Mouse (Mus musculus) right cerebral cortex, postnatal 36 days (tissue): ENCODE data around the gene Rrp36.

Experiments
- DNase-seq, 2 experiments: peaks; one replicate each; pipeline ENCODE4 v3.0.0; 2022; ENCODE audit warnings: low spot score in 2 of 2, mixed read lengths in 1 of 2

The Rrp36 gene

DNA sequence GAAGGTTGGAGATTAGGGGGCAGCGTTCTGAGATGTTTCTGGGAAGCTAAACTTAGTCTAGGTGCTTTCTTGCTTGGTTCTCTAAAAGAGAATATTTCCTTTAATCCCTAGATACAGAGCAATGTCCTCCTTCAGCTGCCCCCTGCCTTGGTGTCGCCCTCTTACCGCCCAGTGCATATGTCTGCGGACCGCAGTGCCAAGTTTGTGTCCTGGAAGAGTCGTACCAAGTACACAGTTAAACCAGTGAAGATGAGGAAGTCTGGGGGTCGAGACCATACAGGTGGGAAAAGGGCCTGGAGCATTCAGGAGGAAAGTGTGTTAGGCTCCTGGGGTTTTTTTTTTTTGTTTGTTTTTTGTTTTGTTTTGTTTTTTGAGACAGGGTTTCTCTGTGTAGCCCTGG, 26.9 kb downstream of the Rrp36 start:
- no peak for DNase-seq

DNA sequence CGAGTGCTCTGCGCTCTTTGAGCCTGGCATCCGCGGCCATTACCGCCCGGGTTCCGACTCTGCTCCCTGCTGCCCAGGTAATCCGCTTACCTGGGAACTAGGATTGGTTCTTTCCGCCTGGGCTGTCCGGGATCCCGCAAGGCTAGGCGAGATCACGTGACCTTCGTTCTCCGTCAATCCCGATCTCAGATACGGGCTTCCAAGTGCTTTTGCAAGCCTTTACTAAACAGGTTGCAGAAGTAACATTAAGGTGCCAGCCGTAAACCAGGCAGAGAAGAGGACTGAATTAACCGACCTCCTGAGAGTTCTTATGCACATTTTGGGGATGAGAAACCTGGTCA, 27.9 kb downstream of the Rrp36 start:
- no peak for DNase-seq

DNA sequence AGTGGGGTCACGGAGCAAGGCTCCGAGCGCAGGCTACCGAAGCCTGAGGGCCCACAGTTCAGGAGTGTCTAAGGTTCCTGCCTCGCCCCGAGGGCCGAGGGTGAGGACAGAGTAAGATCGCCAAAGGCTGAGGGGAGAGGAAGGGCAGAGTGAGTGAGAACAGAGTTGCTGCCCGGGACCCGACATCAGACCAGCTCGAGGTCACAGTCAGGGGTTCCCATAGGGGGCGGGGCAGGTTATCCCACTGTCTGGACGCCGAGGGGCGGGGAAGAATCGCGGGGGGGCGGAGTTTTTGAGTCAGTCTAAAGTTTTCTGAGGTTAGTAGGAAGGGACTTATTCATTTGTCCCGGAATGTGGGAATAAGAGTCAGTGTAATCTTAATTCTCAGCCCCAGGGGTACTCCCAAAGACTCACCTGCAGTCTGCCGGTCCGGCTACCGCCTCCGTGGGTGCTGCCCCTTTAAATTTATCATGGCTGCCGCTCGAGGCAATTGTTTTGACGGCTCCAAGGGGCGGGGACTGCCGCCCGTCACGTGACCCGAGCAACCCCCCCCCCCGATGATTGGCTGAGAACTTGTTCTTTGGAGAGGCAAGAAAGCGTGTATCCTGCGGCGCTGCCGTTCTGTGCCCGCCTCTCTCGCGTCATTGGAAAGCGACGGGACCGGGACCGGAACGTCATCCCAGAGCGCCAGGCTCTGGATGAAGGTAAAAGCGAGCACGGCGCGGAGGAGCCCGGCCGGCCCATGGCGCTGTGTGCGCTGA, 28.4 kb downstream of the Rrp36 start, which contains the start of the genes Klc4 and Mrpl2:
Gene Klc4, minus strand, starts transcription at position 462 of the 761 bp plus-strand sequence.
Gene Mrpl2, plus strand, starts transcription at position 669 of the 761 bp plus-strand sequence.
- peak; percentile 98 to 99 for DNase-seq

DNA sequence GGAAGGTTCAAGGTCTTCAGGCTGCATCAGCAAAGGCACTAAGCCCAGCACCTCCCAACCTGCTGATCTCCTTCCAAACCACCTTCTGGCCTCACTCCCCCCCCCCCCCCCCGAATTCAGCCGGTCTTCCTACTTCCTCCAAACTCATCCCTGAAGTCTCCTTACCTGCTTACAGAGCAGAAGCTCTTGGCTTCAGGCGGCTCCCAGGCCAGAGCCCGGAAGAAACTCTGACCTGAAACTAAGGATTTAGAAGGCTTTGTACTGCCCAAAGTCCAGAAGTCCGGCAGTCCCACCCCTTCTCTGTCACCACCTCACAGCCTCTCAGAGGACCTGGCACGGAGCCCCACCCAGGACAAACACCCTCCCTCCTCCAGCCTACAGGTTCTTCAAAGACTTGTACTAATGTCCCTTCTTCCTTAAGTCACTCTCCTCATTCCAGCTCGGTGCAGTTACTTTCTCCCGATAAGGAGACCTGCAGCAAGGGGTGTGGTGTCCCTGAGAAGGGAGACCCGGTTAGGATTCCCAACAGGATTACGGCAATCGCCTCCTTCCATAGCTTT, 29.2 kb downstream of the Rrp36 start:
- DNase-seq, result no peak

DNA sequence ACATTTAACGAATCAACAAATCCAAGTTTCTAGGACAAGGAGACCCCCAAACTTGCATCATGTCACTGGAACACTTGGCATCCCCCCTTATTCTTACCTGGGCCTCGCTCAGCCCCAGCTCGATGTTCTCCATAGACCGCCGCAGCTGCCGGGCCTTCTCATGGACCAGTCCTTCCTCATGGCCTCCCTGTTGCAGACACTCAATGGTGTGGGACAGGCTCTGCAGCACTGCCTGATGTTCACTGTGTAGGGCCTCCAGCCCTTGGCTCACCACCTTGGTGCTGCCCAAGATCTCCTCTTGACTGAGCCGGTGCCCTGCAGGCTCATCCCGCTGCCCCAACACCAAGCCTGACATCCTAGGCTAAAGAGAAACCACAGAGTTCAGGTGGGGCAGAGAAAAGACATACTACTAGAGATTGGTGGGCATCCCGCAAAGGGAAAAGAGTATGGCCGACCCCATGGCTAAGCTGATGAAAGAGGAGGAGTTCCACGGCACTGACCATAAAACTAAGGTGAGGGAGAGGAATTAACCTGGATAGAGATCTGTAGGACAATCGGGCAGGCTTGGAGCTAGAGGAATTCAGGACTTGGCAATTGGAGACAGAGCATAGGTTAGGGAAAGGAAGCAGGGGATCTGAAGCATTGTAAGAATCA, 29.9 kb downstream of the Rrp36 start:
- DNase-seq, result no peak

DNA sequence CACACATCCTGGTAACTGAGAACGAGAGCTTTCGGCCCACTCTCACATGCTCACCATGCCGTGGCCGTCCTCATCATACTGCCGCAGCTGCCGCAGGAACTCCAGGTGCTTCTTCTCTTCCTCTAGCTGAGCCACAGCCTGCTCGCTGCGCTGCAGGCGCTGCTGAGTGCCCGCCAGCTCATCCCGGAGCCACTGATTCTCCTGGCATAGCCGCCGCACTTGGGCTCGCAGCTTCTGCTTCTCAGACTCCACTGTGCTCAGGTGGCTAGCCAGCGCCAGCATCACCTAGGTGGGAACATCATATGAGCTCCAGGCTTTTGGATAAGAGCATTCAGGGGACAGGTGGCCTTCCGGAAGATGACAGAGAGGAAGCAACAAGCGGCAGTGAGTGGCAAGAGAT, 32.1 kb downstream of the Rrp36 start:
- no peak for DNase-seq

DNA sequence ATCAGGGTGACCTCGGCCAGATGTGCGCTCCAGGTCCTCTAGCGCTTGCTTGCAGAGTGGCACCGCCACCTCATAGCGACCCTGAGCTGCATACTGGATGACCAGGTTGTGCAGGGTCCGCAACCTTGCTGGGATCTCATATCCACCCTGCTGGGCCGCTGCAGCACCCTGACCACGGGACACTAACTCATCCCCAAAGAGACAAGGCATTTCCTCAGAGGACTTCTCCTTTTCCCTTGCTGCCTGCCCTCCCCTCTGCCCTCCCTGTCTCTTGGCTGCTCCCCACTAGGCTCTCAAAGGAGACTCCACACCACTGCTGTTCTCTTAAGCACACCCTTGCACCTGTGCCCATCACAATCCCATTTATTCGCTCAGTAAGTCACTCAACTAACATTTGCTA, 34.2 kb downstream of the Rrp36 start:
- no peak for DNase-seq

DNA sequence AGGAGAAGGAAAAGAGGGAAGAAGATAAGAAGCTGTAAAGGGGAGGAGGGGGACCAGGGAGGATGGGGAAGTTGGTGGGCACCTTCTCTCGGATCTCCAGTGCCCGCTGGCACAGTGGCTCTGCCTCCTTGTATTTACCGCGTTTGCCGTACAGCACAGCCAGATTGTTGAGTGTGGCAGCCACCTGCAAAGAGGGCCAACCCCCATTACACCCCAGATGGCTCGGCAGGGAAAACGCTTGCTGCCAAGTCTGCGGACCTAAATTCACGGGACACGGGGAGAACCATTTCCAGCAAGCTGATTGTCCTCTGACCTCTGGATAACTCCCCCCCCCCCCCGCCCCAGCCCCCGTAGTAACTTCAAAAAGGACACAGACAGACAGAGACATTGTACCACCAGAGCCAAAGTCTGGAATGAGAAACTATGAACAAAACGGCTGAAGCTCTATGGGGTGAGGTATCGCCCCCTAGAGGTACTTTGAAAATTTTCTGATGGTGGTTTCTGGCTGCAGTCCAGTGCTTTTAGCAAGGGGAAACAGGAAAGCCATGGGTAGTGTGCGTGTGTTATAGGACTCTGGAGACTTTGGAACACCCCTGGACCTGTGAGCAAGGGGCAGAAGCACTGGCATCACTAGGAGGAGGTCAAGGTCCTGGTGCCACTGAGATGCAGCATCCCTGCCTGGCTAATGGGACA, 37.2 kb downstream of the Rrp36 start:
- DNase-seq, result no peak

DNA sequence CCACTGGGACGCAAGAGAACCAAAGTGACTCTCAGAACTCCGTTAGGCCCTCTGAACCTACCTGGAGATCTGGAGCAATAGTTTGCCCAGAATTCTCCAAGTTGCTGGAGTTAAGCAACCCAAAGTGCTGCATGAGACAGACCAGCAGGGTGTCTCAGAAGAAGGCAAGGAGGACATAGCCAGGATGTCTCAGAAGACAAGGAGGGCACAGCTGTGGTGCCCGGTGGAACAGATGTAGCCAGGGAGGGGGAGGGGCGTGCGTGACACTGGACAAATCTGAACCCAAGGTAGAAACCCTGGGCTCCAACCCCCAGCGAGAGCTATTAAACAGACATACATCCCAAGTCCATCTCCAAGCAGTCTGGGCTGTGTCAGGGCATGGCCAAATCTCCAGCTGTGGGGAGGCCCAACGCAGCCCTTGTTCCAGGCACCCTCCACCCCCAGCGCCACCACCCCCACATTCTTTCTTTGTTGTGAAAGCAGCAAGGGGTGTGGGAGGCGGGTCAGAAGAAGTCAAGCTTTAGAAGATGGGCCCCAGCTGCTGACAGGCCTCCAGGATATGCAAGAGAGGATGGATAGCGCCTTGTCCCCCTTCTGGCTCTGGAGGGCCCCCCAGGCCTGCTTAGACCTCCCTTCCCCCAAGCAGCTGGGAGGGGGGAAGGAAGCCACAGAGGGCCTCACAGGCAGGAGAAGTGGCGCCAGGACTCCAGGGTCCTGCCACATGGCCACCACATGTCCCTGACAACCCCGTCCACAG, 44.3 kb downstream of the Rrp36 start:
- no peak for DNase-seq

DNA sequence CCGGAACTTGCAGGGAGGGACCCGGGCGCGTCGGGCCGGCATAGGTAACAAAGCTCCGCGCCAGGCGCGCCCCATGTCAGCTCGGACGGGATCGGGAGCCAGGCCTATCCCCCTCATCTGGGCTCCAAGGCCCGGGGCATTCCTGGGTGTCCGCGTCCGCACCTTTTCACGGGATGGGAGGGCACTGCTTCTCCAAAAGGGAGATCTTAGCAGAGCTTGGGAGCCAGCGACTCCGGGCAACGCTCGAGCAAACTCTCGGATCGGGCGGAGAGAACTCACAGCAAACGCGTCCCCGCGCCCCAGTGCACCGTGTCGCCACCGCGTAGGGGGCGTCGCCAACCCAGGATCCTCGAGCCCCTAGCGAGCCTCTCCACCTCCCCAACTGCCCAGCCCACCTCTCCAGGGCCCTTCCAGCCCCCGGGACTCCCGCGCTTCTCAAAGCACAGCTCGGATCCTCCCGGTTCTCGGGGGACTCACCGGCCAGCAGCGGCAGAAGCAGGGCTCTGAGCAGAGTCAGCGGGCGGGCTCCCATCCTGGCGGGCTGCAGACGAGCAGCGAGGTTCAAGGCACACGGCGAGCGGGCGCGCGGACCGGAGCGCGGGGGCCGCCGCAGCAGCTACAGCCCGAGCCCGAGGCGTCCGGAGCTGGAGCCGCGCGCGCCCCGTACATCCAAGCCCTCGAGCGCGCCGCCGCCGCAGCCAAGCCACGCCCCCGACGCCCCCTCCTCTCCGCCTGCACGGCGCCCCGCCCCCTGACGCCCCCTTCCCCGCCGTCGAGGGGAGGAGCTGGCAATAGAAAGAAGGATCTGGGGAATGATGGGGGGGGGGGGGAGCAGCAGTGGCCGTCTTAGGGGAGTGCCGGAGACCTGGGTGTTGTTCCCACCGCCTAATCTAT, 45.1 kb downstream of the Rrp36 start, which contains the start of gene Ptk7:
Gene Ptk7, minus strand, starts transcription at position 714 of the 894 bp plus-strand sequence.
- DNase-seq, result peak; percentile 38 to 61

DNA sequence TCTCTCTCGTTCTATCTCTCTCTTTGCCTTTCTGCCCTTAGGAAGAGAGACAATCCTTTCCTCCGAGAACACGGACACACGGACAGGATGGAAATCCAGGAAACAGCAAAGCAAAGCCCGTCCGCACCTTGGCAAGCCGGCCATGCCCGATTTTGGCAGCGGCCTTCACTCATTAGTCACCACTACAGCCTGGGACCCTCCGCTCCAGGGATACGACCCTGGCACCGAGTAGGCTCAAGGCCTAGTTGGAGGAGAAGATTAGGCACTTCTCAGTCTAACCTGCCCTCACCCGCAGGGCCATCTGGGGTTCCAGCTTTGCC, 45.7 kb downstream of the Rrp36 start:
- no peak for DNase-seq

DNA sequence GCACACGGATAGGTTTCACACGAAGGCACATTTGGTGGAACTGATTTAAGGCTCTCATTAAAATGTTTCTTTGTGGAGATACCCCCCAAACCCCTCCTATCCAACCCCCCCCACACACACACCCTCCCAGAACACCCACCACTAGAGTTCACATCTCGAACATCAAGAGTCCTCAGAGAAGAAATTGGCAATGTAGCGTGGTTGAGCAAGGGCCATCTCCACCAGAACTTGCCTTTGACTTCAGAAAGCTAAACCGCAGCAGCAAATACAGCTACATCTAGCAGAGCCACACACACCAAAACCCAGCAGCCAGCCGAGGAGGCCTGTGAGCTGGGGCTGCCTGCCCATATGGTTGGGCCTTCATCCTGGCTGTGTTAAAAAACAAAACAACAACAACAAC, 46.7 kb downstream of the Rrp36 start:
- DNase-seq, result no peak

DNA sequence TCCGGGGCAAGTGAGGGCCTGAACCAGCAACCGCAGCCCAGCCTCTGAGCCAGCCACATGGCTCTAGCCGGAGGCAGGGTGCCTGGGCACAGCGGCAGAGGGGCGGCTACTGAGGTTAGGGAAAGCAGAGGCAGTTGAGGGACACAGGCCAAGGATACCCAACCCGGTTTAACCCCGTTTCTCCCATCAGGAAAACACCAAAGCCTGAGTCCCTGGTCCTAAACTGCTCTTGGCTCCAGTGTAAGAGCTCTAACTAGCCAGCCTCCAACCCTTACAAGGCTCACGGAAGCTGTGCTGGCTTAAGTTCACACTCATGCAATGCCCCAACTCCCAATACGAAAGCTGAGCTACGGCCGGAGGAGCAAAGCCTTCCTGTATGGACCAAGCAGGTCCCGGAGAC, 49.6 kb downstream of the Rrp36 start:
- DNase-seq, result no peak

DNA sequence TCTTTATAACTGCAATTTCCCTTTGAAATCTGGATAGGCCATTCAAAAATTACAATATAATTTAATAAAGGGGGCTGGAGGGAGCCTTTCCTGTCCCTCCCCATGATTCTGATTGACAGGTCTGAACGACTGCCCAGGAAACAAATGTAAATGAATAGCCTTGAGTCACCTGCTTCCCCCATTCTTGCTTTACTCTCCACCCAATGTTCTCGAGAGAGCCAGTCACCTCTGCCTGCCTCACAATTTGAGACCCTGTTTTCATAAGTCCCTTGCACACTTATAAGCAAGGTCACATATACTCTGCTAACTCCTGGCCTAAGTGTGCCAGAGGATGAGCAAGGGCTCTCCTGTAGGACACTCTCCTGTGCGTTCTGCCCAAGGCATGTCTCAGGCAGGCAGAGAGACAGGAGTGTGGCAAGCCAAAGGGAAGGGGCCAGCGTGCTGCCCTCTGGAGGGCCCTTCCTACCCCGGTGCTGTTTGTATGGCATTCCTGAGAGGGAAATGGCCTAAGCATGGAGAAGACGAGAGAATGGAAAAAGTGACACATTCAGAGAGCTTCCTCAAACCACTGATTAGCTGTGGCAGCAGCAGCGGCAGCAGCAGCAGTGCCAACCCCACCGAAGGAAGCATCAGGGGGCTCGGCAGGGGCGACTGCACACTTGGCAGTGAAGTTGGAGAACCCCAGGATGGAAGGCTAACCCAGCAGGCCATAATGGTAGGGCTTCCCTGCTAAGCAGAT, 50.2 kb downstream of the Rrp36 start:
- no peak for DNase-seq

DNA sequence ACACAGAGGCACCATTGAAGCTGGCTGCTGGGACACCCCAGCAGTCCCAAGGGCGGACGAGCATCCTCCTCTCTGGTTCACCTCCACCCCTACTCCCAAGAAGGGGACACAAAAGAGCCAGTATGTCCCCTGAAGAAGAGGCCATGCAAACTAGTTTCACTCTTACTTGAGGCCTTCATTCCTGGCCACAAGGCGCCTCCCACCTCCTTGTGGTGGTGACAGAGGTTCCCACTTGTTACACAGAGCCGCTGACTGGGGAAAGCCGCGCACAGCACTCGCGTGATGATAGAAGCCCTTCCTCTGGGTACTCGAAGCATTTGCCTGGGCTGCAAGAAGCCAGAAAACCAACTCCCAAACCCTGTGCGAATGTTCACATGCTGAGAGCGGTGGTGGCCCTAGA, 51.9 kb downstream of the Rrp36 start:
- DNase-seq, result no peak

DNA sequence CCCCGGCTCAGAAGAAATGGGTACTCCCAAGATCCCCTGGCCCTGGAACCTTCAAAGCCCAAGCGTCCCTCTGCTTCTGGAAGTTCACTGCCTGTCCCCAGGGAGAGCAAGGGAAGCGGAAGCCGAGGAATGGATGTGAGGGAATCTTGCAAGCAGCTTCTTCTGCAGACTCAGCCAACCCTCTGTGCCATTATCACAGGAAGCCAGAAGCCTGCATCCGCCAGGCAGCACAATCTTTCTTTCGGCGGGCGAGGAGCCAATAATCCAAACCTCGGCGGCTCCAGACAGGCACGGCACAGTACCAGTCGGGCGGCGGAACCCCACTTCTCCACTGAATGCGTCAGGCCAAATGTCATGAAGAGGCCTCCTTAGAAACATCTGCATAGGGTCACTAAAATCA, 52.8 kb downstream of the Rrp36 start:
- peak in 1 of 2 experiments; percentile 46 for DNase-seq

DNA sequence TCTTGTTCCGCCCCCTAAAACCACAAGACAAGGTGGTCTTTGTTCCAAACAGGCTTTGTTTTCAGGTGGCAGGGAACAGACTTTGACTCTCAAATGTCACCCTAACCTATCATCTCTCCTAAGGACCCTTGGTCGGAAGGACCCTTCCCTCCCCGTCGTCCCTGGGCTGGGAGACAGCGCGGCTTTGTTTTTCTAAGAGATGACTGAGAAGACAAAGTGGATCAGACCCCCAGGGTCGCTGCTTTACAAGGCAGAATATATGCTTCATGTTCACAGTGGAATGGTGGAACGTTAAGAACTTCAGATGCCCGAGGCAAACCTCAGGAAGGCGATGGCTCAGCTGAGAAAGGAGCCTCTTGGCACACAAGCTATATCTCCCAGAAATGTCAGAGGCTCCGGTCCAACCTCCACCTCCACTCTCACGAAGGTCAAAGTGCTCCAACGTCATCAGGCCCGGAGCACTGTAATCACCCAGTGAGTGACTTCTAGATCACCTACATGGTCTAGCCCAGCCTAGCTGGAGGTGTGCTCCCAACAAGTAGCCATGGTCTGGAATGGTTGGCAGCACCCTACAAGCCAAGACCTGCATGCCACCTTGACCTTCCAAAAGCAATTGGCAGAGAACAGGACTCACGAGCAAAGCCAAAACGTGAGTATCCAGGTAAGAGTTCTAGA, 54.3 kb downstream of the Rrp36 start:
- DNase-seq, result no peak

DNA sequence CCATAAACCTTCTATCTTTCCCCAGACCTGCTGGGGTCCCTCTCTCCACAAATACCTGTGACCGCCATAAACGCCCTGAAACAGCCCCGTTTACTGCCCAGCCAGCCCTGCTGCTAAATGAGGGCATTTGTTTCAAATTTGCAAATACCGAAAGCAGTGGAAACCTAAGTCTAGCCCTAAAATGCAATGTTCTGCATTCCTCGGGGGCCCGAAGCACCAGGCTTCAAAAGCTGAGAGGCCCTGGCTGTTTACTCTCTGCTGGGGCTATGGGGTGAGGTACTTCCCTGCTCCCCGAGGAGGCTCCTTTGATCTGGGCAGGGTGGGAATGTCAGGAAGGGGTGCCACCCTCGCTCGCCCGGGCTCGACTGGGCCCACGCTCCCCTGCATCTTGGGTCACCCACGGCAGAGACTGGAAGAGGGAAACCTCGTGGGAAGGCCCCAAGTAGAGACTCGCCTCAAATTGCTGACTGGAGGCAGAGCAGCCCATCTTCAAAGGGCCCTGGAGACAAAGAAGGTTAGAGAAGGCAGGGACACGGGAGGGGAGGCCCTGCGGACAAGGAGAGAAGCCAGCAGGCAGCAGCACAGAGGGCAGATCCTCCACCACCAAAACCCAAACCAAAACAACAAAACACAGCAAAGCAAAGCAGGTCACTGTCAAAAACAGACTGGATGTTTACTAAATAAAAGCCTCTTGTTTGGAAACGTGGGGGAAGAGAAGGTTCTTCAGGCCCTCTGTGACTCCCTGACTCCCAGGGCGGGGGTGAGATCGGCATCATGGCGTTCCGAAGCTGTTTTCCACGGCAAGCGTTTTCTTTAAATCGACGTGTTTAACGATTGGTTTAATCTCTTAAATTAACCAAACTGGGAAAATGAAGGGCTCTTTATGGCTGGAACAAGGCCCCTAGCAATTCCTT, 55.1 kb downstream of the Rrp36 start:
- no peak for DNase-seq

DNA sequence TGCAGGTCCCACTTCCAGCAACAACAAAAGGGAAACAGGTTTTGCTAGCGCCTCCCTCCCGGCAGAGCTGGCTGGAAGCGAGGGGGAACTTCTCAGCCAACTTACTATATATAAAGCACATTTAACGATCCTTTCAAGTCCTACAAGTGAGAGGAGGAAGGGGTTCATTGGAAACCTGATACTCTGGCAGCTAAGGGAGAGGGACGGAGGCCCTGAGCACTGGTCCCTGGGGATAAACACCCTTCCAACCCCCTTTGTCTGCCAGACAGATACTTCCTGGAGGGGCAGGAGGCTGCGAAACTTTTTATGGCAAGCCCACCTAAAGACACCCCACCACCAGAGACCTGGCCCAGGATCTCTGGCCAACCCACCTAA, 55.8 kb downstream of the Rrp36 start:
- DNase-seq, result no peak
